Mouse (Mus musculus) adrenal gland, postnatal 4 days (tissue): Measurements from ENCODE around the gene Zfp764. TPM values are rescaled to one million over a fixed set of nuclear protein-coding genes. Genes with fewer than 3 reads are reported as not detected.
"Not testable (repeated sequence)": the region's sequence is repeated elsewhere in the genome, so short reads cannot be mapped to it uniquely, and the experiment has no call there.

Source experiments
- DNase-seq, 2 experiments: peaks; one replicate each; pipeline ENCODE4 v3.0.0; 2021 to 2022; ENCODE audit warnings: low spot score in 2 of 2, mixed read lengths in 2 of 2
- total RNA-seq, 2 experiments: library from RNA; stranded (reverse); gene quantifications; 2 replicates each; pipeline ENCODE4 v1.2.3; 2021

Zfp764 gene
- total RNA-seq, 2 experiments from 2014 or later, result 7.8 to 8.0 TPM

GRCm38 (mm10) chr7:127392251-127392824 is 14.3 kb downstream of the Zfp764 start:
- DNase-seq, result no peak

DNA sequence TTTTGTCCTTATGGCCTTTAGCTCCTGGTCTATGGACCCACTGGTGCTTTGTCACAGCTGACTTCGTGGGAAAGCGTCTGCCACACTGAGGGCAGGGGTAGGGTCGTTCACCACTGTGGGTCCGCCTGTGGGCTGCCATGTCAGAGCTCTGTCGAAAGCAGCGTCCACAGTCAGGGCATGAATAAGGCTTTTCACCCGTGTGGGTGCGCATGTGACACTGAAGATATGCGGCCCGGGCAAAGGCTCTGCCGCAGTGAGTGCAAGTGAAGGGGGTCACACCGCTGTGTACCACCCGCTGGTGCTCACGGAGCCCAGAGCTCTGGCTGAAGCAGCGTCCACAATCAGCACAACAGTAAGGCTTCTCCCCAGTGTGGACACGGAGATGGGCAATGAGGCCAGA is 15.1 kb downstream of the Zfp764 start:
- DNase-seq, result no peak

GRCm38 (mm10) chr7:127390306-127390705 is 16.3 kb downstream of the Zfp764 start:
- DNase-seq, result no peak

- DNase-seq, result not testable (repeated sequence)
Measured at GRCm38 (mm10) chr7:127388201-127388600, 18.4 kb downstream of the Zfp764 start.

- peak; percentile 56 to 76 for DNase-seq
Measured at GRCm38 (mm10) chr7:127386641-127387392, 19.8 kb downstream of the Zfp764 start, which contains the start of gene 9130019O22Rik. Gene 9130019O22Rik (minus strand): TSS chr7:127387166.

GRCm38 (mm10) chr7:127385560-127385959 is 21.1 kb downstream of the Zfp764 start:
- DNase-seq, result not testable (repeated sequence)

DNA sequence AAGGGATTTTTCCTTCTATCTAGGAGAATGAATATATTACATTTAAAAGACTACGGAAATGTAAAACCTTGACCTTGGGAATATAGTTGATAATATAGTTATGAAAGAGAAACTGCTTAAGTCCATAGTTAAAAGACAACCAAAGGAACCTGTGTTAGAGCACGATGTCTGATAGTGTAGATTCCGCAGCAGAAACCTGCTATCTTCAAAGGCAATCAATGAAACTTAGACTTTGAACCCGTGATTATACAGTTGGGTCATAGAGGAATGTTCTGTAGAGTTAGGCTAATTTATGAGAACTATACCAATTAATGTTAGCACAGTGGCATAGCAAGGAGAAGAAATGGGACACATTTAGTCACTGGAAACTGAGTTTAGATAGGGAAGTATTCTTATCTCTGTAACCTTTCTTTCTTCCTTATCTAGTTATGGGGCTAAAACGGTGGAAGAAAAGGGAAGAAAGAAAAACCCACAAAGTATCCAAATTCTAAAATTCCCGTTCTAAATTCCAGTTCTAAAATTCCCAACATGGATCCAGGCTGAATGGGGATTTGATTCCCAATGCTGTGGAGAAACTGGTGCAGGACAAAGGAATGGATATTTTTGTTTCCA is 28.2 kb downstream of the Zfp764 start:
- no peak for DNase-seq

GRCm38 (mm10) chr7:127375271-127376245 is 31.1 kb downstream of the Zfp764 start, which contains the start of gene Zfp747:
Gene Zfp747 (minus strand): TSS chr7:127376050.
- peak; percentile 66 to 86 for DNase-seq

GRCm38 (mm10) chr7:127371870-127372269 is 34.8 kb downstream of the Zfp764 start:
- DNase-seq, result not testable (repeated sequence)

GRCm38 (mm10) chr7:127371213-127371612 is 35.4 kb downstream of the Zfp764 start:
- no peak for DNase-seq

- no peak for DNase-seq
Measured at GRCm38 (mm10) chr7:127366249-127366648, 40.4 kb downstream of the Zfp764 start.

- DNase-seq, result no peak
Measured at GRCm38 (mm10) chr7:127364166-127364565, 42.5 kb downstream of the Zfp764 start.

GRCm38 (mm10) chr7:127363475-127363921 is 43.1 kb downstream of the Zfp764 start:
- no peak for DNase-seq

GRCm38 (mm10) chr7:127362418-127362817 is 44.2 kb downstream of the Zfp764 start:
- DNase-seq, result not testable (repeated sequence)

GRCm38 (mm10) chr7:127361449-127361848 is 45.2 kb downstream of the Zfp764 start:
- no peak for DNase-seq

DNA sequence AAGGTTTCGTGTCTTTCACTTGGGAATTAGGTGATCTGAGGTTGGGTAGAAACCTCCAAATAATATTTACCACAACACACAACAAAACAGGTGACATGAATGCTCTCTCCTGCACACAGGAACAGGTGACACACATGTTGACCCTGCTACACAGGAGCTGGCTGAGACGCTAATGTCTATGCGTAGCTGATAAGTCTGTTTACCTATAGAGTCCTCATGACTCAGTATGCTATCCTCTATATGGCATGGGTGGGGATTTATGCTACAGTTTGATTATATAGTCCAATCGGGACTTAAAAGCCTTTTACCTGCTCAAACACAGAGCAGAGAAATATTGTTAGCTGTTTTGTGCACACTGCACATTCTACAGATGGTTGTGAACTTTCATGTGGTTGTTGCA is 46.4 kb downstream of the Zfp764 start:
- DNase-seq, result no peak

GRCm38 (mm10) chr7:127358472-127358871 is 48.1 kb downstream of the Zfp764 start:
- no peak for DNase-seq

GRCm38 (mm10) chr7:127357871-127358270 is 48.8 kb downstream of the Zfp764 start:
- DNase-seq, result no peak

DNA sequence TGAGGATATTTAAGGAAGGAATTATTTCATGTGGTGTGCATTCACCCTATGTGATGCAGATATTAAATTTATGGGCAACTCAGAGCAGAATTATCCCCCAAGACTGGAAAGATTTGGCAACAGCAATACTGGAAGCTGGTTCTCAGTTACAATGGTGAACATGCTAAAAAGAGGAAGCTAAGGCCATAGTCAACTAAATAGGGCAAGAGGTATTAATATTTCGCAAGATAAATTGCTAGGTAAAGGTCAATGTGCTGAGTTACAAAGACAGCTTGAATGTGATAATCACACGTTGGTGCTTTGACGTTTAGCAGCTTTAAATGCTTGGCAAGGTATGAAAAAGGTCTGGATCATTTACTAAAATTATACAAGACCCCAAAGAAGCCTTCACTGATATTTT is 50.8 kb downstream of the Zfp764 start:
- DNase-seq, result no peak
